Mouse (Mus musculus): ENCODE measurements at regions not wholly inside any gene's neighbourhood (a gene's known extent, or its start where the extent isn't known, plus 50 kb on each side); places are given as distances from the start of the nearest gene placed in this dataset.

DNA sequence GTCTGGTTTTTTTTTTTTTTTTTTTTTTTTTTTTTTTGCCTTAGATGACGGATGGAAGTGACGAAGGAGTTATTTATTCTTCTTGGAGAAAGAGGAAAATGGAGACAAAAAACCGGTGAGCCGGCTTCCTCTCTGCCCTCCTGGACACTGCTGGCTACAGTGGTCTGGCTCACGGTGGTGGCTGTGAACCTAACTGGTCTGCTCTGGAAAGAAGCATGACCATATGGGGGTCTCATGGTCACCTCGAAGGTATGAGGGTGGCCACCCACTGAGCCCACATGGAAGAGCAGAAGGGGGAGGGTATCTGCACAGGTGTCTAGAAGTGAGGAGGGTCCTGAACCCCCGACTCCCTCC, 116.7 kb upstream of the Sulf2 start:
- no peaks in the 10 kb centered on the region for H3K27me3 ChIP-seq (ENCODE audit: control insufficient read depth, insufficient read depth, low read length)
- no peak overlapping the region for H3K9ac ChIP-seq (ENCODE audit: low read length)
- no peak overlapping the region for H3K27ac ChIP-seq (ENCODE audit: low read depth, low read length)
- no peak overlapping the region for H3K4me2 ChIP-seq
- 95% methylated on average over 7 of the region's 7 CpGs for WGBS
- no peaks in the 10 kb centered on the region for H3K9me3 ChIP-seq (ENCODE audit: control insufficient read depth, low read length)
- no peak overlapping the region for H3K4me3 ChIP-seq (ENCODE audit: low read depth, low read length)
- peaks cover 4% of the 10 kb centered on the region for H3K4me1 ChIP-seq (ENCODE audit: control insufficient read depth, insufficient read depth, low read length)
- no peak for ATAC-seq (ENCODE audit: low FRiP score)
- no peaks in the 10 kb centered on the region for H3K36me3 ChIP-seq (ENCODE audit: control insufficient read depth, insufficient read depth, low read length)
- peak; percentile 71 for DNase-seq (ENCODE audit: low spot score, missing footprints)

DNA sequence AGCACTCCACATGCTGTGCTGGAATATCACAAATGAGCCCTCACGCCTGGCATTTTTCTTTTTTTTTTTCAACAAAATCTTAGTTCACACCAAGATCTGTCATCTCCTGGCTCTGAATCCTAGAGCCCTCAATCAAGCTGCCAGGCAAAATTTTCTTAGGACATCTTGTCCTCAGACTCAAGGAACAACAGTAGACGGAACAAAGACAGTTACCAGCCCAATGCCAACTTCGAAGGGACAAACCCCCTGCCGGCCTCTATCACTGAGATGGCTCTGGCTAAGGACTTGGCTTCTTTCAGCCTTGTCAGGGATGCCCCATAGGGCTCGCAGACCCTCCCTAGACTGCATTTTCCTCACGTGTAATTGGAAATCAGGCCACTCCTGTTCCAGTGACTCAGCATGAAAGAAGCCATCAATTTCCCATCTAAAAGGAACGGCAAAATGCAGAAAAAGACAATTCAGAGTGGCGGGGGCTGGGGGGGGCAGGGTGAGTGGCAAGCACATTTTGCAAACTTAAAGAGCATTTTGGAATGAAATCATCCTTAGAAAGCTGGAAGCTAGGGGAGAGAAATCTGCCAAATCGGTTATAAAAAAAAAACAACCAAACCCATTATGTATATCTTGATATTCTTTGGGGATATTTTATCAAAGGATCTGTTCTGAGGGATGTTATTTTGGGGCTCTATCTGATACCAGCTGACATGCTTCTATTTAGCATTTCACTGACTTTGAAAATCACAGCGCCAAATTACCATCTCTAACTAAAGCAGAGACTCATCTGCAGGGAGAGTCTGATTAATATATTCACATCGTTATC, 116.1 kb upstream of the Sulf2 start:
- Histone ChIP-seq H3K27ac (ENCODE audit: low read depth, low read length) (no peak overlapping the region), H3K4me1 (ENCODE audit: control insufficient read depth, insufficient read depth, low read length) (peaks cover 4% of the 10 kb centered on the region), H3K9me3 (ENCODE audit: control insufficient read depth, low read length) (no peaks in the 10 kb centered on the region), H3K27me3 (ENCODE audit: control insufficient read depth, insufficient read depth, low read length) (no peaks in the 10 kb centered on the region), H3K4me3 (ENCODE audit: low read depth, low read length) (no peak overlapping the region), H3K4me2 (no peak overlapping the region), H3K36me3 (ENCODE audit: control insufficient read depth, insufficient read depth, low read length) (no peaks in the 10 kb centered on the region), H3K9ac (ENCODE audit: low read length) (no peak overlapping the region)
- DNase-seq (ENCODE audit: low spot score, missing footprints), result peak; percentile 80
- ATAC-seq (ENCODE audit: low FRiP score), result no peak
- WGBS, result 68% methylated on average over 11 of the region's 11 CpGs

DNA sequence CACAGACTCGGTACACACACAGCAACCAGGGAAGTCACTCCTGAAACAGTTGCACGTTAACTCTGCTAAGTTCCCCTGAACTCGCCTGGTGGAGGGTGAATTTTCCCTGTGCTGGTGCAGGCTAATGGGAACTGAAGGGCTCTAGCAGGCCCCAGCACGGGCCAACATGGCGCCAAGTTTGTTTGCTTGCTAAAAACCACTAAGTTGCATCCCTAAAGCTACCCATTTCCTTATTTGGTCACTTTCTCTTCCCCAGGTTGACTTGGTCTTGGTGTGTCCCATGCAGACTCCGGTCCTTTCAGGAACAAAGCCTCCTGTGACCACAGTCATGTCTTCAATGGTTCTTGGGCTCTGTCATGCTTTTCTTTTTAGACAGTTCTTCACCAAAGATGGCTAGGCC, 114.5 kb upstream of the Sulf2 start:
- no peak overlapping the region for H3K4me3 ChIP-seq (ENCODE audit: low read depth, low read length)
- no peak overlapping the region for H3K9ac ChIP-seq (ENCODE audit: low read length)
- no peaks in the 10 kb centered on the region for H3K9me3 ChIP-seq (ENCODE audit: control insufficient read depth, low read length)
- no peak for ATAC-seq (ENCODE audit: low FRiP score)
- H3K27ac ChIP-seq (ENCODE audit: low read depth, low read length), result no peak overlapping the region
- no peaks in the 10 kb centered on the region for H3K36me3 ChIP-seq (ENCODE audit: control insufficient read depth, insufficient read depth, low read length)
- 93% methylated on average over 6 of the region's 6 CpGs for WGBS
- H3K4me2 ChIP-seq, result no peak overlapping the region
- no peak for DNase-seq (ENCODE audit: low spot score, missing footprints)
- peaks cover 4% of the 10 kb centered on the region for H3K4me1 ChIP-seq (ENCODE audit: control insufficient read depth, insufficient read depth, low read length)
- no peaks in the 10 kb centered on the region for H3K27me3 ChIP-seq (ENCODE audit: control insufficient read depth, insufficient read depth, low read length)

DNA sequence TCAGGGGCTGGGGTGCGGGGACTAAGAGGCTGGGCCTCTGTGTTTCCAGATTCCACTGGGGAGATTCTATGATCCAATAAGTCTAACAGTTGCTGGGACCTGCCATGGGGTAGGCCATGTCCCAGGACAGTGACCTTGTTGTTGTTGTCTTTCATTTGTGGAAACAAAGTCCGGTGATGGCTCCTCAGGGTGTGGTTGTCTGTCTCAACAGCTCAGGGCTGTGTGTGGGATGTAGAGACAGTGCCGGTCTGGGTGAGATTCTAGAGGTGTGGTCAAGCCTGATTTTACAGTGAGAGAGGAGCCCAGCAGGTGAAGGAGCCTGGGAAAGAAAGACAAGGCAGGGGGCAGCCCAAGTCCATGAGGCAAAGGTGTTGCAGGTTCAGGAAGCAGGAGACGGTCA, 111.5 kb upstream of the Sulf2 start:
- Histone ChIP-seq H3K4me1 (ENCODE audit: control insufficient read depth, insufficient read depth, low read length) (peaks cover 2% of the 10 kb centered on the region; the same call in 1 of the 2 replicates), H3K4me2 (no peak overlapping the region), H3K27me3 (ENCODE audit: control insufficient read depth, insufficient read depth, low read length) (no peaks in the 10 kb centered on the region), H3K9me3 (ENCODE audit: control insufficient read depth, low read length) (no peaks in the 10 kb centered on the region), H3K4me3 (ENCODE audit: low read depth, low read length) (no peak overlapping the region), H3K36me3 (ENCODE audit: control insufficient read depth, insufficient read depth, low read length) (no peaks in the 10 kb centered on the region), H3K27ac (ENCODE audit: low read depth, low read length) (no peak overlapping the region), H3K9ac (ENCODE audit: low read length) (no peak overlapping the region)
- DNase-seq (ENCODE audit: low spot score, missing footprints) (no peak), ATAC-seq (ENCODE audit: low FRiP score) (no peak)
- 90% methylated on average over 4 of the region's 4 CpGs for WGBS

DNA sequence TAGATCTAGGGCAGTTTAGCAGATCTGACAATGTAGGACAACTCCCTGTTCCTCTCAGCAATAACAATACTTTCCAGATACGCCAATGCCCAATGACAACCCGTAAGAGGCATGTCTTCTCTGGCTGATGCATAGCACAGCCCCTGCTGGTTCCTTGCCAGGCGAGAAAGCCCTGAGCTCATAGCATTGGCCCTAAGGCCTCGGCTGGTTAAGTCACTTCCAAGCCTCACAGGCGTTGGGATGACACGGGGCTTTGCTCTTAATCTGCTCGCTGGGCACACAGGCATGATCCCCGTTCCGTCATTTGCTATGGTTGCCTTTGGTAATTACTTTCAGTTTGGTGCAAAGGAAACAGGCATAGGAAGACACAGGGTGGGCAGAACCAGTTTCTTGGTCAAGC, 111.0 kb upstream of the Sulf2 start:
- H3K9ac ChIP-seq (ENCODE audit: low read length), result no peak overlapping the region
- H3K9me3 ChIP-seq (ENCODE audit: control insufficient read depth, low read length), result no peaks in the 10 kb centered on the region
- H3K4me2 ChIP-seq, result no peak overlapping the region
- ATAC-seq (ENCODE audit: low FRiP score) (no peak), DNase-seq (ENCODE audit: low spot score, missing footprints) (no peak)
- no peaks in the 10 kb centered on the region for H3K36me3 ChIP-seq (ENCODE audit: control insufficient read depth, insufficient read depth, low read length)
- no peak overlapping the region for H3K27ac ChIP-seq (ENCODE audit: low read depth, low read length)
- H3K4me1 ChIP-seq (ENCODE audit: control insufficient read depth, insufficient read depth, low read length), result peaks cover 4% of the 10 kb centered on the region; the same call in 1 of the 2 replicates
- no peaks in the 10 kb centered on the region for H3K27me3 ChIP-seq (ENCODE audit: control insufficient read depth, insufficient read depth, low read length)
- no peak overlapping the region for H3K4me3 ChIP-seq (ENCODE audit: low read depth, low read length)
- 64% methylated on average over 9 of the region's 9 CpGs for WGBS

DNA sequence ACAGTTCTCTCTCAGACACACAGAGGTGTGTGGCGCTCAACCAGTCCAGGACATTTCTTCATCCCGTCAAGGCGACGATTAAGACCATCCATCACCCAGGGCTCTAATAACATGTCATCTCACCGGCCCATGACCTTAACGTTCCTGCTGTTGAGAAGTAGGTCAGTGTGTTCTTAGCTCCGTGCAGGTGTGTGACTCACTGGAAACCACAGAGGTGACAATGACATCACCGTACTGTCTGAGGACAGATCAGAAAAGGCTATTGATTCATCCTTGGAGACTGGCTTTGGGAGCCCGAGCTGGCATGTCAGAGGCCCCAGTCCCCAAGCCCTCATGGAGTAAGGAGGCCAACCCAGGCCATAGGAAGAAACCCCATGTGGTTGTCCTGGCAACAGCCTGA, 109.3 kb upstream of the Sulf2 start:
- DNase-seq (ENCODE audit: low spot score, missing footprints) (no peak), ATAC-seq (ENCODE audit: low FRiP score) (no peak)
- Histone ChIP-seq H3K9ac (ENCODE audit: low read length) (no peak overlapping the region), H3K27ac (ENCODE audit: low read depth, low read length) (no peak overlapping the region), H3K9me3 (ENCODE audit: control insufficient read depth, low read length) (no peaks in the 10 kb centered on the region), H3K4me3 (ENCODE audit: low read depth, low read length) (no peak overlapping the region), H3K4me2 (no peak overlapping the region), H3K27me3 (ENCODE audit: control insufficient read depth, insufficient read depth, low read length) (peaks cover 2% of the 10 kb centered on the region; the same call in 1 of the 2 replicates), H3K36me3 (ENCODE audit: control insufficient read depth, insufficient read depth, low read length) (no peaks in the 10 kb centered on the region), H3K4me1 (ENCODE audit: control insufficient read depth, insufficient read depth, low read length) (peaks cover 4% of the 10 kb centered on the region; the same call in 1 of the 2 replicates)
- WGBS, result 87% methylated on average over 9 of the region's 9 CpGs

DNA sequence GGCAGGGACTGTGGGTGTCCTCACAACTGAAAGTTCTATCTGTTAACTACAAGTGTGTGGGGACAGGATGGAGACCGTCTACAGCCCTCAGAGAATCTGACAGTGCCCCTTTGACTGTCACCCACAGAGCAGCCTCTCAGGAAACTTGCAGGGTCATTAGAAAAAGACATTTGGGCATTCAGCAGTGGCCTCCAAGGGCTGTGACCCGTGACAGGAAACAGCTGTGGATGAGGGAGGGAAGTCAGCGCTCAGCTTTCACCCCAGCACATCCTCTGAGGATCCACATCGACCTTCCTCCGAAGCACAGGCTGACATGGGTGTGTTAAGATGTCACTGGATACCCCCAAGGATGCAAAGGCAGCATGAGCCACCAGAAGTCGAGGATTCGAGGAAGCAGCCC, 106.3 kb upstream of the Sulf2 start:
- Histone ChIP-seq H3K9ac (ENCODE audit: low read length) (peak overlapping the region; percentile 27; the same call in 1 of the 2 replicates), H3K36me3 (ENCODE audit: control insufficient read depth, insufficient read depth, low read length) (no peaks in the 10 kb centered on the region), H3K4me1 (ENCODE audit: control insufficient read depth, insufficient read depth, low read length) (peaks cover 14% of the 10 kb centered on the region), H3K4me2 (no peak overlapping the region), H3K4me3 (ENCODE audit: low read depth, low read length) (no peak overlapping the region), H3K9me3 (ENCODE audit: control insufficient read depth, low read length) (no peaks in the 10 kb centered on the region), H3K27me3 (ENCODE audit: control insufficient read depth, insufficient read depth, low read length) (peaks cover 2% of the 10 kb centered on the region; the same call in 1 of the 2 replicates), H3K27ac (ENCODE audit: low read depth, low read length) (no peak overlapping the region)
- 30% methylated on average over 7 of the region's 7 CpGs for WGBS
- no peak for ATAC-seq (ENCODE audit: low FRiP score)
- DNase-seq (ENCODE audit: low spot score, missing footprints), result no peak

DNA sequence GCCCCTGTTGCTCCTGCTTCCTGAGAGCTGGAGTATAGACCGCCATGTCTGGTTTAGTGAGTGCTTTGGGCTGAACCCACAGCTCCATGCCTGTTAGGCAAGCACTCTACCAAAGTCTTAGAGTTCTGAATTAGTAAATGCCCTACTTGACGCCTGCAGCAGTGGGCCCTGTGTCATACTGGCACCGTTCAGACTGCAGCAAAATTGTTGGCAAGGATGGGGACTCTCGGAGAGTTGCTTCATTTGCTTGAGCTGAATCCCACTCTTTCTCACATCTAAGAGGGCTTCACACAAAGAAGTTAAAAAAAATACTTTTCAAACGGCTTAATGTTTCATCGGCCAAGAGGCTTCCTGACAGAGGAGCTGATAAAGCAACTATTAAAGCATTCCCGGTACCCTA, 105.6 kb upstream of the Sulf2 start:
- Histone ChIP-seq H3K4me2 (no peak overlapping the region), H3K36me3 (ENCODE audit: control insufficient read depth, insufficient read depth, low read length) (no peaks in the 10 kb centered on the region), H3K4me1 (ENCODE audit: control insufficient read depth, insufficient read depth, low read length) (peaks cover 14% of the 10 kb centered on the region), H3K27ac (ENCODE audit: low read depth, low read length) (no peak overlapping the region), H3K27me3 (ENCODE audit: control insufficient read depth, insufficient read depth, low read length) (peaks cover 2% of the 10 kb centered on the region; the same call in 1 of the 2 replicates), H3K9me3 (ENCODE audit: control insufficient read depth, low read length) (no peaks in the 10 kb centered on the region), H3K4me3 (ENCODE audit: low read depth, low read length) (no peak overlapping the region), H3K9ac (ENCODE audit: low read length) (no peak overlapping the region)
- no peak for ATAC-seq (ENCODE audit: low FRiP score)
- 74% methylated on average over 7 of the region's 7 CpGs for WGBS
- no peak for DNase-seq (ENCODE audit: low spot score, missing footprints)

DNA sequence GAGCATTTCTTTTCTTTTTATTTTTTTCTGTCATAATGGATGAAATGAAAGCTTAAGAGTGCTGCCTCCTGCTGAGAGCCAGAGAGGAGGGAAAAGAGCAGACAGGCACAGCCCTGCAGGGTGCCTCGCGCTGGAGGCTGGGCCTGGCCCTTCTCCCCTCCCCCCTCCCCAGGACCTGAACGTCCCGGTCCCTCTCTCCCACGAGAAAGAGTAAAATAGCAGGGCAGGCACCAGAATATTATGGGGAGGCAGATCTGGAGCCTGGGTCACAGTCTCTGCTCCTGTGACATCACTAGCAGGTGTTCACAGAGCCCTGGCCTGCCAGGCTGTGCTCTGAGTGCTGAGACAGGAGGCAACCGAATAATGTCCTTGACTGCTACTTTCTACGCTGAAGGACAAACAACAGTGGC, 103.3 kb upstream of the Sulf2 start:
- Histone ChIP-seq H3K9ac (ENCODE audit: low read length) (no peak overlapping the region), H3K27me3 (ENCODE audit: control insufficient read depth, insufficient read depth, low read length) (peaks cover 2% of the 10 kb centered on the region; the same call in 1 of the 2 replicates), H3K9me3 (ENCODE audit: control insufficient read depth, low read length) (no peaks in the 10 kb centered on the region), H3K4me2 (peak overlapping the region; percentile 18), H3K36me3 (ENCODE audit: control insufficient read depth, insufficient read depth, low read length) (no peaks in the 10 kb centered on the region), H3K4me1 (ENCODE audit: control insufficient read depth, insufficient read depth, low read length) (peaks cover 17% of the 10 kb centered on the region), H3K27ac (ENCODE audit: low read depth, low read length) (no peak overlapping the region), H3K4me3 (ENCODE audit: low read depth, low read length) (no peak overlapping the region)
- DNase-seq (ENCODE audit: low spot score, missing footprints) (no peak), ATAC-seq (ENCODE audit: low FRiP score) (peak; percentile 57; the same call in 1 of the 2 replicates)
- 9% methylated on average over 7 of the region's 7 CpGs for WGBS

All from midbrain, embryonic 11.5 days (tissue).